Mouse (Mus musculus) cerebellum, adult 18-20 months (tissue): Measurements from ENCODE around the gene Zfp62.
"Not testable (repeated sequence)": the region's sequence is repeated elsewhere in the genome, so short reads cannot be mapped to it uniquely, and the experiment has no call there.

Experiments used
- DNase-seq, 2 experiments: peaks; one replicate each; pipeline ENCODE4 v3.0.0; 2021

Gene Zfp62

GRCm38 (mm10) chr11:49203129-49203768 lies at the start of gene Zfp62:
Gene Zfp62 (plus strand): TSS chr11:49203292.
- DNase-seq = peak; percentile 95 to 97

GRCm38 (mm10) chr11:49154077-49154476 lies 49.0 kb upstream of the Zfp62 start, which contains the start of gene Olfr1394:
Gene Olfr1394 (plus strand): TSS chr11:49154377.
- DNase-seq = no peak

GRCm38 (mm10) chr11:49156821-49157814 lies 46.0 kb upstream of the Zfp62 start:
- DNase-seq = no peak

GRCm38 (mm10) chr11:49168839-49169611 lies 34.1 kb upstream of the Zfp62 start:
- no peak for DNase-seq

GRCm38 (mm10) chr11:49170576-49170975 lies 32.5 kb upstream of the Zfp62 start:
- DNase-seq = no peak

- DNase-seq = no peak
Measured at GRCm38 (mm10) chr11:49175345-49175744, 27.7 kb upstream of the Zfp62 start.

GRCm38 (mm10) chr11:49176047-49176779 lies 26.9 kb upstream of the Zfp62 start:
- DNase-seq = not testable (repeated sequence)

GRCm38 (mm10) chr11:49183172-49183571 lies 19.9 kb upstream of the Zfp62 start:
- DNase-seq = no peak

GRCm38 (mm10) chr11:49186452-49186851 lies 16.6 kb upstream of the Zfp62 start:
- no peak for DNase-seq

GRCm38 (mm10) chr11:49186955-49187488 lies 16.1 kb upstream of the Zfp62 start, which contains the start of gene Btnl9:
Gene Btnl9 (minus strand): TSS chr11:49187159.
- DNase-seq = no peak

GRCm38 (mm10) chr11:49187701-49188100 lies 15.4 kb upstream of the Zfp62 start:
- no peak for DNase-seq

- DNase-seq = peak; percentile 71 to 76
Measured at GRCm38 (mm10) chr11:49189737-49190136, 13.4 kb upstream of the Zfp62 start.

GRCm38 (mm10) chr11:49191083-49191482 lies 12.0 kb upstream of the Zfp62 start:
- DNase-seq = no peak

GRCm38 (mm10) chr11:49194771-49195170 lies 8.3 kb upstream of the Zfp62 start:
- not testable (repeated sequence) for DNase-seq

GRCm38 (mm10) chr11:49195819-49196322 lies 7.2 kb upstream of the Zfp62 start:
- DNase-seq = no peak

GRCm38 (mm10) chr11:49200666-49201065 lies 2.4 kb upstream of the Zfp62 start:
- no peak for DNase-seq

- DNase-seq = no peak
Measured at GRCm38 (mm10) chr11:49201142-49201541, 1.9 kb upstream of the Zfp62 start.

- no peak for DNase-seq
Measured at GRCm38 (mm10) chr11:49202071-49202470, 1.0 kb upstream of the Zfp62 start.

- DNase-seq = peak; percentile 19 to 40
Measured at GRCm38 (mm10) chr11:49202523-49203061, 500 bp upstream of the Zfp62 start.

- no peak for DNase-seq
Measured at GRCm38 (mm10) chr11:49203771-49204497, 842 bp downstream of the Zfp62 start.
